Comparison of ENCODE assay signal across 17 mouse cellular contexts in genomic region chr13:85191253-85191652, GRCm38 (mm10).
"Had no signal": no experiment of that assay in that cellular context is flagged by ENCODE, and none has a peak within 500 bp of the region (broad histone marks: within the 10 kb centered on the region; RNA-seq: fewer than 3 reads in every experiment).

No protein-coding gene starts in this region.

- H3K4me2 ChIP-seq: midbrain, embryonic 11.5 days; midbrain, embryonic 13.5 days; midbrain, embryonic 15.5 days; neural tube, embryonic 12.5 days; stomach, embryonic 15.5 days had no signal

- H3K4me1 ChIP-seq: stomach, embryonic 15.5 days had no signal

- H3K9me3 ChIP-seq: lung, embryonic 15.5 days; megakaryocyte, embryonic 14.5 days; midbrain, embryonic 13.5 days; midbrain, embryonic 15.5 days; neural tube, embryonic 12.5 days; stomach, embryonic 15.5 days had no signal

- H3K27ac ChIP-seq: lung, embryonic 15.5 days; macrophage; midbrain, embryonic 13.5 days; midbrain, embryonic 15.5 days; neural tube, embryonic 12.5 days; stomach, embryonic 15.5 days; stomach, postnatal 0 days had no signal

- H3K4me3 ChIP-seq: lung, embryonic 15.5 days; midbrain, embryonic 15.5 days; neural tube, embryonic 12.5 days; stomach, embryonic 15.5 days had no signal

- ATAC-seq: lung, postnatal 0 days; midbrain, embryonic 13.5 days; midbrain, embryonic 15.5 days had no signal

- H3K27me3 ChIP-seq: lung, embryonic 15.5 days; megakaryocyte, embryonic 14.5 days; midbrain, embryonic 13.5 days; midbrain, embryonic 15.5 days; neural tube, embryonic 12.5 days; stomach, embryonic 15.5 days had no signal

- H3K9ac ChIP-seq: lung, embryonic 15.5 days; midbrain, embryonic 13.5 days; midbrain, embryonic 15.5 days; neural tube, embryonic 12.5 days; stomach, embryonic 15.5 days had no signal

- DNase-seq: lung, adult 2 months; lung, postnatal 14 days; lung, postnatal 36 days; right cerebral cortex, postnatal 14 days; thymus, adult 2 months; thymus, postnatal 25 days; thymus, postnatal 4 days had no signal
